Mouse (Mus musculus) monocyte, adult 2 months (primary cell): ENCODE results near the gene Hist1h2ae.
"Not testable (repeated sequence)": the region's sequence is repeated elsewhere in the genome, so short reads cannot be mapped to it uniquely, and the experiment has no call there.

Experiments
- DNase-seq, 2 experiments: peaks; one replicate each; pipeline ENCODE4 v3.0.0; 2022; ENCODE audit warnings: low spot score in 2 of 2, low read depth in 1 of 2

Gene Hist1h2ae

GRCm38 (mm10) chr13:23571022-23571503 is at the start of gene Hist1h2ae, which contains the start of gene Hist1h2bg:
TSS of gene Hist1h2ae (minus strand) at chr13:23571220.
TSS of gene Hist1h2bg (plus strand) at chr13:23571396.
- DNase-seq, result peak in 1 of 2 experiments; percentile 54

DNA sequence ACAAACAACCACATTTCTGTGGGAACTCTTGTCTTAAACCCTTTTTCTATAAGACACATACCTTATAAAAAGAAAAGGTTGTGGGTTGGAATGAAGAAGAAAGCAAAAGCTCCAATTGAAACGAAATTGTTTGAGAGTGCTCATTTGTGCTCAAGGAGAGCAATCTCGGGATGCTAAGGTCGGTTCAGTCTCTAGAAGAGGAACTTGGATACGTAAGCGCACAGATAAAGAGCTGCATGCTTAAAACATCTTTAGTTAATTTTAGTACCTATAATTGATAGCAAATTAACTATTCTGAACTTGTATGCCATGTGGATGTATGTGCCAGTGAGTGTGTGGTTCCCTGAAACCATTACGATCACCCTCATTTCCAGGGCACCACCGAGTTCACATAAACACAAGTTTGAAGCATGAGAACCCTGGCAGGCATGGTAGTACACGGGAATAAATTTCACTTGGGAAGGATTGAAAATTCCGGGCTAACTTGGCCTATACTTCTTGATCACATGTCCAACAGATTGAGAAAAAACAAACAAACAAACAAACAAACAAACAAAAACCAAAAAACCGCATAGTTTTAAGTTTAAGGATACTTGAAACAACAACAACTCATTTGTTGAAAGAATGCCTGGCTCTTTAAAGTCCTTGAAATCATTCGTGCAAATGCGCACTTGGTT is 49.2 kb upstream of the Hist1h2ae start:
- no peak for DNase-seq

DNA sequence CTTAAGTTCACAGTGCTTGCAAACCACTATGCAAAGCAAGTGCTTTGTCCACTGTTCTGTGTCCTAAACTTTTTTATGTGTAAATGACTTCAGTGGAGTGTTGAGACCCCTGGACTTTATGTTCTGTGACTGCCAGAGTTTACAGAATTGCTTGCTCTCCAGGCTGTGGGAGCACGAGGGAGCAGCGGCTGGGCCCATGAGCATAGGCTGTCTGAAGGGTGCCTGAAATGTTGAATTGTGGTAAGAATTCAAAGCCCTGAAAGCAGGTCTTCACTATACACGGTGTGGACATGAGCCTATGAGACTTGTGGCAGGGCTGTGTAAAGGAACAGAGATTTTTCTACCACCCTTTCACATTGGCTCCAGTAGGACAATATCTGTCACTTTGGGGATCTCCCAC is 40.6 kb upstream of the Hist1h2ae start:
- no peak for DNase-seq

GRCm38 (mm10) chr13:23610393-23610792 is 39.4 kb upstream of the Hist1h2ae start:
- DNase-seq, result no peak

DNA sequence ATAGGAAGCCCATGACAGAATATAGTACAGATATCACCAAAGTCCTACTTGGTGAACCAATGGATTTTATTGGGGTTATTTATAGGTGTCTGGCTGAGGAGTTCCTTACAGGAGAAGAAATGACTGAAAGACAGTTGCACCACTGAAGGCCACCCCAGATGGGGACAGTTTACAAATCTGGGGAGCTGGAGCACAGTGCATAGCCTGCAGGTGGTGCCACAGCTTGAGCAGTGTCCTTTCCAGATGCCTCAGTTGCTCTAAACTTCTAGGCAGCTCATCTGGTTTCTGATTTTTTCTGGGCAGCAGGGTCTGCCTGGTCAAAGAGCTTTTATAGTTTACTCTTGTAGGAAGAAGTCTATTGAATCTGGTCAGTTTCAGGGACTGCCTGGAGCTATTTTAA is 38.8 kb upstream of the Hist1h2ae start:
- no peak for DNase-seq

DNA sequence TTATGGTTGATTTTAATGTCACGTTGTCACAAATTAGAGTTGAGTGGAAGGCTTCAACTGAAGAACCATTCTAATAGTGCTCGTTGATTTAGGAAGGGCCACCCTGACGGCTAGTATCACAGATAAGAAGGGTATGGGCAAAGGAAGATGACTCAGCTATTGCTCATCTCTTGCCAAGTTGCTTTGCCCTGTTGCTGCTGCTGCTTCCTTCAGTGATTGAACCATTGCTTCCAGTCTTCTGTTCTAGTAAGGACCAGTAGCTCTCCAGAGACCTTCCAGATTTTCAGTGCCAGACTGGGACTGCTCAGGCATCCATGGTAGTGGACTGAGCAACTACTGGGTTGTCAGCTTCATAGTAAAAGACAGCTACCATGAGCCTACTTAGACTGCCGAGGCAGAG is 38.2 kb upstream of the Hist1h2ae start:
- no peak for DNase-seq

DNA sequence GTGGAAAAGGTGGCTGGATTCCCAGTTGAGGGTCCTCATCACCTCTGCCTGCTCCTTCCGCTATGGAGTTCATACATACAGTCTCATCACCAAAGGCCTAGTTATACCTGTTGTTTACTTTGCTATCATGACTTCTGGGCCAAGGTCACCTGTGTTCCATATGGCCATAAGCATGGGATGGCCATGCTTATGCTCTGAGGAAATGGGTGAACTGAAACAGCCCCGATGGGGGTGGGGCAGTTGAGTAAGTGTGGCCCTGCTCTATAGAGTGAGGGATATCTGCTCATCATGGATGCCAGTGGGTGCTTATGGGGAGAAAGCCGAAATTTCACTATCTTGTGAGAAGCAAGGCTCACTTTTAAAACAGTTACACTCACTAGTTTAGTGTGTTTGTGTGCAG is 34.0 kb upstream of the Hist1h2ae start:
- no peak for DNase-seq

DNA sequence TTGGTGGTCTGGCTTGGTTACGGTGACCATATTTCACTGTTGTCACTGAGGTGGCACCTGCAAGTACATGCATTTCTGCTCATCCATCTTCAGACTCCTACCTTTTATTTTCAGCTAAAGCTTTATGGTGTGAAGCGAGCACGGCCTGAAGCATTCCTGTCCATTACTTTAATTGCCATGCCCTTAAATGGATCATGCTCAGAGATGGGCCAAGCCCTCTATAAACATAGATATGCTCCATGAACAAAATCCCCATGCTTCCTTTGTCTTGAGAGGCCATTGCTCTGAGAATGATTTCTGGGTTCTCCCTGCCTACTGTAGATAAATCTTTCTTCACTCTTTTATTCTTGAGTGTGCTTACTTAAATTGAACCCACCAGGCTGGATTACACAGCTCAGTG is 33.4 kb upstream of the Hist1h2ae start:
- no peak for DNase-seq

DNA sequence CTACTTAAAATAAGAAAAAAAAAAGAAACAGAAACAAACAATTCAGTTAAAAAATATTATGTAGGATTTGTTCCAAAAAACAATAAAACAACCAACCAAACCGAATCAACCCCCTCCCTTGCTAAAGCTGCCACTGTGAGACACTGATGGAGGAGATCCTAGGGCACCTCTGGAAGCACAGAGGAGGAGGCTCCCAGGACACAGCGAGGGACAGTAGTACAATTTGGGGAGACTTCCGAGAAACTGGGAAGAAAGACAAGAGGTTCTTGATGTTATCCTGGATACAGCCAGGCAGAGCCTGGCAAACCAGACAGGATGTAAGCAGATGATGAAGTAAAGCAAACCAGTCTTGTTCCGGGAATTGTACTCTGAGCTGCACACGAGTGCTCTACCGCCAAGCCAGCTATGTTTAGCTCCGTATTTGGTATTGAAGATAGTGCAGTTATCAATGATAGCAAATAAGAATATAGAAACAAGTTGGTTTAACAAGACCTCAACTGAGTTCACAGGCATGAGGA is 32.2 kb upstream of the Hist1h2ae start:
- no peak for DNase-seq

DNA sequence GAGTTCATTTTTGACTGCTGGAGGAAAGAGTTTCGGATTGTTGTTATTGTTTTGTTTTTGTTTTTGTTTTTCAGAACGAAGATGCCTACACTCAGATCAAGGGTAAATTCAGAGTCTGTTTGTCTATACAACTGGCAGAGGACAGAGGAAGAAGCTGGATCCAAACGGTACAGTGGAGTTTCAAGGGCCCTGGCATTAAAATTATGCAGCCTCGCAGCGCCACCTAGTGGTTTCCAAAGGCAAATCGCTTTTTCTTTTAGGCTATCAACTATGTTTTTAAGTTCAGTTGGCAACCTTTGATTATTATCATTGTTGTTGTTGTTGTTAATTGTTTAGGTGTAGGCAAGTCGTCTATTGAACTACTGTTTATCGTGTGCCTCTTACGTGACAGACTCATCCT is 26.9 kb upstream of the Hist1h2ae start:
- DNase-seq, result peak in 1 of 2 experiments; percentile 70

- DNase-seq, result no peak
Observed at GRCm38 (mm10) chr13:23595622-23596372, 24.8 kb upstream of the Hist1h2ae start.

DNA sequence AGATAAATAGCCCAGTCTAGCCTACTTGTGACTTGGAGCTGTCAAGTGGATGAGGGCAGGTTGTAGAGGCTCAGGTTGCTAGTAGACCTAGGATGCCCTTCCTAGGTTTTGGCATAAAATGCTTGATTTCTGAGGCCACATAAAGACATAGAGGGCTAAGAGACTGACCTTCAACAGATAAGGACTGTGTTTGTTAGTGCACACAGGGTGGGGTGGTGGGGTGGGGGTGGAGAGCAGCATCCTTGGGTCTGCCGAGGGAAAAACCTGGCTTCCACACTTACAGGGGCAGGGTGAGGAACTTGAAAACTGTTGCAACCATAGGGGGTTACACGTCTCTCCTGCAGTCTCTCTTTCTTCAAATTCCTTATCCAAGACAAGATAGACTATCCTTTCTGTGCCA is 24.2 kb upstream of the Hist1h2ae start:
- DNase-seq, result no peak

GRCm38 (mm10) chr13:23593051-23593770 is 22.2 kb upstream of the Hist1h2ae start:
- no peak for DNase-seq

- DNase-seq, result no peak
Observed at GRCm38 (mm10) chr13:23592614-23593013, 21.6 kb upstream of the Hist1h2ae start.

- DNase-seq, result not testable (repeated sequence)
Observed at GRCm38 (mm10) chr13:23591886-23592285, 20.9 kb upstream of the Hist1h2ae start.

DNA sequence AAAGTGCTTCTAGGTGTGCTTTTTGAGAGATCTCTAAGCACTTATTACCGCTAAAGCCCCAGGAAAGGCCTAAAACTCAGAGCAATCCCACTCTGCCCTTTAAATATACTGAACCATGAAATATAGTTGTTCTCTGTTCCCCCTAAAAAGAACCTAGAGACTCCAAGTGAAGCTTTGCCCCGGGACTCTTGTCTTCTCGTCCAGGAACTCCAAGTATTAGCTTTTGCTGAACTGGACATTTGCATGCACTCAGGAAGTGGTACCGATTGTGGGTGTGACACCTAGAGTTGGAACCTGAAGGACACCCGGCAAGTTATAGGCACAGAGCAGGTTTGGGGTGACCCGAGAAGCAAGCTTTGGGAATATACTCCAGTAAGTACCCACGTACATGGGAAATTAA is 20.2 kb upstream of the Hist1h2ae start:
- DNase-seq, result no peak

- DNase-seq, result no peak
Observed at GRCm38 (mm10) chr13:23586940-23587225, 15.9 kb upstream of the Hist1h2ae start.

DNA sequence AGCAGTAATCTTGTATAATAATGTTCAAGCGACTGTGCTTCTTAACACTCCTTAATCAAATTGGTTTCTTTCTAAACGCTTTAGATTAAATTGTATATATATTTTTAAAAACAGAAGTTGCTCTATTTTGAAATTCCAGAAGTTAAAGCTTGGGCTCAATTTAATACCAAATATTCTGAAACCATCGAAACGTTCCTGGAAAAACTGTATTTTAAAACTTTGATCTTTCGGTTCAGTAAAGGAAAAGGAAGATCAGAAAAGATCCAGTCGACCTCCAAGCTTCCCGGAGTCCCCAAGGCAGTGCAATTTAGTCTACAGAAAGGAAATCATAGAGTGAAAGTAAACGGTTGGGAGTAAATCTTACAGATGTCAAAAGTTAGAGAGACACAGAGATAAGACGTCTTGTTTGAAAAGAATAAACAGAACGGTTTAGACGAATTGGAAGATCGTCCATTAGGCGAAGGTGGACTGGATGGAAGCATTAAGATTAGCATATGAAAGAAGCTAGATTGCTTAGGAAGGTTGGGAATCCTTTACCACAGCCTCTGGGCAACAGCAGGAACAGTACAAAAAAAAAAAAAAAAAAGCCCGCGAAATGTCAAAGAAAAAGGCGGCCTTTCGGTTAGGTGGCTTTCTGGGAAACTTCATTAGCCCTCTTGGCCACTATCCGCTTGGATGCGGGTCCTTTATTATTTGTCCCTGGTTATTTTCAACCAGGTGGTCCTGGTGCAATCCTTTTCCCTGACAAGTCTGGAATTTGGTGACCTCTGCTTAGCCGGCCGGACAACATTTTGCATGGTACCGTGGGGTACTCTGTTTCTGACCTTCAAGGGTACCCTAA is 15.3 kb upstream of the Hist1h2ae start:
- no peak for DNase-seq

- DNase-seq, result peak; percentile 64 to 66
Observed at GRCm38 (mm10) chr13:23585442-23586098, 14.6 kb upstream of the Hist1h2ae start.

DNA sequence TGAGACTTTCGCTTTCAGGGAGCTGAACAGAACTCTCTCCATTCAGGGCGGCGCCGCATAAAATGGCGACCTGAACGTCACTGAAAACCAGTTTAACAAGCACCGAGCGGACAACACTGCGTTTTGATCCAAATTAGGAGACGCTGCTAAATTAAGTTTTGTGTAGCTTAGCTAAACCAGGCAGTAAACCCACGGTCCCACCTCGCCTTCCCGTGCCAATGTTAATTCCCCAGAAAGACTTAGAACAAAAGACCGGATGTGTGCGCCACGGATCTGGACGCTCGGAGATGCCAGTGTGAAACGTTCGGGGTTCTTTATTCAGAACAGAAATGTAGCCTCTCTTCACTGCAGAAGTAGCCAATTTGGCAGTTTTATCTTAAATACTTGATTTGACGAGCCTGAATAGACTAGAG is 14.0 kb upstream of the Hist1h2ae start:
- DNase-seq, result peak in 1 of 2 experiments; percentile 69
